Mouse (Mus musculus): ENCODE measurements at regions not wholly inside any gene's neighbourhood (a gene's known extent, or its start where the extent isn't known, plus 50 kb on each side); places are given as distances from the start of the nearest gene placed in this dataset.

DNA sequence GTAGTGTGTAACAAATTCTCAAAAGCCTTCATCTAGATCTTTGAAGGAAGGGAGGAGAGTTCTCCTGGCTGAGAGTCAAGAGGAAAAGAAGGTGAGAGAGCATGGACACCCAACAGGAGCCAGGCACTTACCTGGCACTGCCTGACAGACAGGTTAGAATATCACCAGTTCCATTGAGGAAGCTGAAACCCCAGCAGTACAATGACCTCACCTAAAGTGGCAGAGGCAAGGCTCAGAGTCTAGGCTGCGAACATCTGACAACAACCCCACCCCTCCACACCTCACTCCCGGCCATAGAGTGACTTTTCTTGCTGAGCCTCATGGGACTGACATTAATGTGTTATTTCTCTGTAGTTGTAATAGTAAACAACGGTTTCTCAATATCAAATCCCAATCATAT, 181.7 kb upstream of the Mgat5 start:
- TF ChIP-seq CTCF (IDR thresholded peaks at IDR 0.05; ENCODE audit: extremely low read depth, insufficient read length, insufficient replicate concordance, low read depth, low read length): no peak
- TF ChIP-seq POLR2A (IDR thresholded peaks at IDR 0.05; ENCODE audit: low read depth, low read length): no peak

Data from small intestine, adult 2 months (tissue).